Mouse (Mus musculus): ENCODE measurements at regions not wholly inside any gene's neighbourhood (a gene's known extent, or its start where the extent isn't known, plus 50 kb on each side); places are given as distances from the start of the nearest gene placed in this dataset.

GRCm38 (mm10) chr3:144375725-144376412, 170.8 kb upstream of the Lmo4 start:
- TF ChIP-seq TCF12 (IDR thresholded peaks at IDR 0.05; ENCODE audit: insufficient read depth, poor library complexity, severe bottlenecking) (no peak), POLR2A (IDR thresholded peaks at IDR 0.05; ENCODE audit: insufficient read length, low read depth) (no peak), E2F4 (IDR thresholded peaks at IDR 0.05; ENCODE audit: insufficient read depth) (no peak), MYOG (IDR thresholded peaks at IDR 0.05; ENCODE audit: control insufficient read depth in 1 of 3, insufficient read depth in 1 of 3, insufficient read length in 2 of 3, low read depth in 2 of 3) (no peak), USF1 (IDR thresholded peaks at IDR 0.05; ENCODE audit: low read depth) (no peak)

Measured in myocyte (in vitro differentiated cells).